Mouse (Mus musculus): Measurements from ENCODE around the gene Olfr1509. TPM values are rescaled to one million over a fixed set of nuclear protein-coding genes. Genes with fewer than 3 reads are reported as not detected.
"Not testable (repeated sequence)": the region's sequence is repeated elsewhere in the genome, so short reads cannot be mapped to it uniquely, and the experiment has no call there.

Gene Olfr1509
- polyA plus RNA-seq (2012; rRNA removed): not detected in 2 replicates

DNA sequence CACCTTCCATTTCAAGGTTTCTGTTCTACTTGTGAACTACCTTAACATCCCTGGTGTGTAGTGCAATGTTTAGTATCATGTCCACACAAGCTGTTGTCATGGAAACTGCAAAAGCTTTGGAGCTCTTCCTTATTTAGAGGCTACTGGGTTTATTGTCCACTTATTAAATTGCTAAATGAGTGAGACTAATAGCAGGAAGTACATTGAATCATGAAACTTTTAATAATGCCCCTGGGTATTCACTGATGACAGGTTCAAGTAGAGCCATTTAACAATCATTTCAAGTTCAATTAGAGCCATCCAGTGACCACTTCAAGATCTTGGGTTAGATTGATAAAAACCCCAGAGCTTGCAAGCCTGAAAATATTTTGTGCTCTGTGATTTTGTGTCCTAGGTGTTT, at the start of gene Olfr1509:
Gene Olfr1509, plus strand, starts transcription at position 301 of the 400 bp plus-strand sequence.
- Histone ChIP-seq H3K27me3 (ENCODE audit: control insufficient read depth, insufficient read depth, low read length) (no peaks in the 10 kb centered on the region), H3K27ac (ENCODE audit: insufficient read depth, low read length) (no peak within 1 kb of the TSS), H3K4me3 (replicated peaks; ENCODE audit: insufficient read depth, low read depth, low read length) (no peak within 1 kb of the TSS), H3K4me1 (ENCODE audit: control insufficient read depth, insufficient read depth, low read length) (no peaks in the 10 kb centered on the region)
- DNase-seq: no peak
- TF ChIP-seq CTCF (IDR thresholded peaks at IDR 0.05; ENCODE audit: borderline replicate concordance, insufficient read depth, low read depth, low read length) (no peak), POLR2A (IDR thresholded peaks at IDR 0.05; ENCODE audit: borderline replicate concordance, insufficient read depth, low read length) (no peak)

GRCm38 (mm10) chr14:52397279-52397678, 45.5 kb upstream of the Olfr1509 start, which contains the start of gene Olfr1511:
Gene Olfr1511 (minus strand): TSS chr14:52397379.
- Histone ChIP-seq H3K27me3 (ENCODE audit: control insufficient read depth, insufficient read depth, low read length) (no peaks in the 10 kb centered on the region), H3K27ac (ENCODE audit: insufficient read depth, low read length) (no peak within 1 kb of the TSS), H3K4me1 (ENCODE audit: control insufficient read depth, insufficient read depth, low read length) (no peaks in the 10 kb centered on the region), H3K4me3 (replicated peaks; ENCODE audit: insufficient read depth, low read depth, low read length) (no peak within 1 kb of the TSS)
- DNase-seq: no peak
- 77% methylated on average over 4 of the region's 4 CpGs for WGBS
- TF ChIP-seq POLR2A (IDR thresholded peaks at IDR 0.05; ENCODE audit: borderline replicate concordance, insufficient read depth, low read length) (no peak), CTCF (IDR thresholded peaks at IDR 0.05; ENCODE audit: borderline replicate concordance, insufficient read depth, low read depth, low read length) (no peak)

DNA sequence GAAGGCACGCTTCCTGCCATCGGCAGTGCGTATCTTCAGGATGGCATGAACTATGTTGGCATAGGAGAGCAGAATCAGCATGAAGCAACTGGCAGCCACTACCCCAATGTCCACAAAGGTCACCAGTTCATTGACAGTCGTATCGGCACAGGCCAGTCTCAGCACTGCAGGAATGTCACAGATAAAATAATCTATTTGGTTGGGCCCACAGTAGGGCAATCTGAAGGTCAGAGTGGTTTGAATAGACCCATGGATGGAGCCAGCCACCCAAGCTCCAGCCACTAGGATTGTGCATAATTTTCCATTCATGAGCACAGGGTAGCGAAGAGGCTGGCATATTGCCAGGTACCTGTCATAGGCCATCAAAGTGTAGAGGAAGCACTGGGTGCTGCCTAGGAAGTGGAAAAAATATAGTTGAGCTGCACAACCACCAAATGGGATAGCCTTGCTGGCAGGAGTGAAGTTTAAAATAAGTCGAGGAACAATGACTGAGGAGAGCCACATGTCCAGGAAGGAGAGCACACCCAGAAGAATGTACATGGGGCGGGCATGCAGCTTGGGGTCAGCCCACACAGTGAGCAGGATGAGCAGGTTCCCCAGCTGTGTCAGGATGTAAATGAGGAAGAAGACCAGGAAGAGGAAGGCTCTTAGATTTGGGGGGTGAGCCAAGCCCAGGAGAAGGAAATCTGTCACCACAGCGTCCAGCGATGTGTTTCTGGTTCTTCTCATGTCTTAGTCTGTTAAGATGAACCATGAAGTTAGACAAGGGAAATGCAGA, 32.5 kb upstream of the Olfr1509 start:
- DNase-seq; H3K4me1 ChIP-seq (ENCODE audit: control insufficient read depth, insufficient read depth, low read length); H3K4me3 ChIP-seq (replicated peaks; ENCODE audit: insufficient read depth, low read depth, low read length); H3K27ac ChIP-seq (ENCODE audit: insufficient read depth, low read length); H3K27me3 ChIP-seq (ENCODE audit: control insufficient read depth, insufficient read depth, low read length): not testable (repeated sequence)
- WGBS: 31% methylated on average over 9 of the region's 10 CpGs

DNA sequence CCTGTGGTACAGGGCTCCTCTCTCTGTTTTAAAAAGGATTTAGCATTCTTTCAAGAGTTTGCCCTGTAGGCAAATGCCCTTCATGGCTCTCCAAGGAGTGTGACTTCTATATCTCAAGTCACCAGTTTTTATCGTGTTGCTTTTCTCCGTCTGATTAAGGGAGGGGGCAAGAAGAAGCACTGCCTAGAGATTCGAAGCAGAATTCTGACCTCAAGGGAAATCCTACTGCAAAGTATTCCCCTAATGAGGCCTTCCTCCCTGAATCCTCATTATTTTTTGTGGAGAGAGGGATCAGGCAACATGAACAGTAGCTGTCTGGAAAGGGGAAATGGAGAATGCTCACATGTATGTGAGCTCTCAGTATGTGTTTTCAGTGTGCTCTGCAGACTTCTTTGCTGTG, 28.5 kb upstream of the Olfr1509 start, which contains the start of gene Olfr1510:
Gene Olfr1510, minus strand, starts transcription at position 101 of the 400 bp plus-strand sequence.
- 86% methylated on average over 3 of the region's 3 CpGs for WGBS
- Histone ChIP-seq H3K4me3 (replicated peaks; ENCODE audit: insufficient read depth, low read depth, low read length) (no peak within 1 kb of the TSS), H3K27ac (ENCODE audit: insufficient read depth, low read length) (no peak within 1 kb of the TSS), H3K27me3 (ENCODE audit: control insufficient read depth, insufficient read depth, low read length) (no peaks in the 10 kb centered on the region), H3K4me1 (ENCODE audit: control insufficient read depth, insufficient read depth, low read length) (no peaks in the 10 kb centered on the region)
- TF ChIP-seq POLR2A (IDR thresholded peaks at IDR 0.05; ENCODE audit: borderline replicate concordance, insufficient read depth, low read length) (no peak), CTCF (IDR thresholded peaks at IDR 0.05; ENCODE audit: borderline replicate concordance, insufficient read depth, low read depth, low read length) (no peak)
- no peak for DNase-seq

DNA sequence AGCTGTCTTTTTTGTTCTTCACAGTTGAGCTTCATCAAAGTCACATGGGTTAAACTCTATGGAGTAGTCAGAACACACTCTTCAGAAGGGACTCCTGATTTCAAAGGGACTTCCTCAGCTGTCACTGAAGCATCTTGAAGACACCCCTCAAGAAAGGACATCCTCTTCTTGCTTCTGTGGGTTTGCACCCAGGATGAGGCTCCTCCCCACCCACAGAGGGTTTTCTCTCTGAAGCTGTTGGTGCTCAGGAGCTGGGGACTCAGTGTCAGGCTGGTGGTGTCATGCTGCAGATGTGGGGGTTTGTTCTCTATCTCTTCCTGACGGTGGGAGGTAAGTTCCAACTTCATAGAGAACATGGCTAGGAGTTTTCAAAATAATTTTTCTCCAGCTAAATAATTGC, 15.1 kb upstream of the Olfr1509 start:
- WGBS: 83% methylated on average over 1 of the region's 1 CpGs
- no peaks in the 10 kb centered on the region for H3K27me3 ChIP-seq (ENCODE audit: control insufficient read depth, insufficient read depth, low read length)
- H3K27ac ChIP-seq (ENCODE audit: insufficient read depth, low read length): no peak overlapping the region
- DNase-seq: no peak
- TF ChIP-seq CTCF (IDR thresholded peaks at IDR 0.05; ENCODE audit: borderline replicate concordance, insufficient read depth, low read depth, low read length) (no peak), POLR2A (IDR thresholded peaks at IDR 0.05; ENCODE audit: borderline replicate concordance, insufficient read depth, low read length) (no peak)
- no peak overlapping the region for H3K4me3 ChIP-seq (replicated peaks; ENCODE audit: insufficient read depth, low read depth, low read length)
- H3K4me1 ChIP-seq (ENCODE audit: control insufficient read depth, insufficient read depth, low read length): no peaks in the 10 kb centered on the region

GRCm38 (mm10) chr14:52451138-52451537, 8.3 kb downstream of the Olfr1509 start:
- H3K4me1 ChIP-seq (ENCODE audit: control insufficient read depth, insufficient read depth, low read length): no peaks in the 10 kb centered on the region
- no peaks in the 10 kb centered on the region for H3K27me3 ChIP-seq (ENCODE audit: control insufficient read depth, insufficient read depth, low read length)
- DNase-seq: no peak
- H3K4me3 ChIP-seq (replicated peaks; ENCODE audit: insufficient read depth, low read depth, low read length): no peak overlapping the region
- TF ChIP-seq CTCF (IDR thresholded peaks at IDR 0.05; ENCODE audit: borderline replicate concordance, insufficient read depth, low read depth, low read length): no peak
- no peak for TF ChIP-seq POLR2A (IDR thresholded peaks at IDR 0.05; ENCODE audit: borderline replicate concordance, insufficient read depth, low read length)
- WGBS: 87% methylated on average over 8 of the region's 8 CpGs
- H3K27ac ChIP-seq (ENCODE audit: insufficient read depth, low read length): no peak overlapping the region

GRCm38 (mm10) chr14:52461928-52462327, 19.1 kb downstream of the Olfr1509 start:
- H3K27ac ChIP-seq (ENCODE audit: insufficient read depth, low read length): no peak overlapping the region
- TF ChIP-seq CTCF (IDR thresholded peaks at IDR 0.05; ENCODE audit: borderline replicate concordance, insufficient read depth, low read depth, low read length) (no peak), POLR2A (IDR thresholded peaks at IDR 0.05; ENCODE audit: borderline replicate concordance, insufficient read depth, low read length) (no peak)
- H3K27me3 ChIP-seq (ENCODE audit: control insufficient read depth, insufficient read depth, low read length): no peaks in the 10 kb centered on the region
- H3K4me1 ChIP-seq (ENCODE audit: control insufficient read depth, insufficient read depth, low read length): no peaks in the 10 kb centered on the region
- no peak overlapping the region for H3K4me3 ChIP-seq (replicated peaks; ENCODE audit: insufficient read depth, low read depth, low read length)
- DNase-seq: no peak

- 90% methylated on average over 1 of the region's 1 CpGs for WGBS
- H3K4me1 ChIP-seq (ENCODE audit: control insufficient read depth, insufficient read depth, low read length): no peaks in the 10 kb centered on the region
- TF ChIP-seq POLR2A (IDR thresholded peaks at IDR 0.05; ENCODE audit: borderline replicate concordance, insufficient read depth, low read length): no peak
- no peak for TF ChIP-seq CTCF (IDR thresholded peaks at IDR 0.05; ENCODE audit: borderline replicate concordance, insufficient read depth, low read depth, low read length)
Observed at GRCm38 (mm10) chr14:52465738-52466137, 22.9 kb downstream of the Olfr1509 start.

More at GRCm38 (mm10) chr14:52465738-52466137, 22.9 kb downstream of the Olfr1509 start:
- no peaks in the 10 kb centered on the region for H3K27me3 ChIP-seq (ENCODE audit: control insufficient read depth, insufficient read depth, low read length)
- no peak overlapping the region for H3K27ac ChIP-seq (ENCODE audit: insufficient read depth, low read length)
- no peak overlapping the region for H3K4me3 ChIP-seq (replicated peaks; ENCODE audit: insufficient read depth, low read depth, low read length)
- DNase-seq: no peak
